Mouse (Mus musculus): ENCODE measurements around the gene Dcp1b.

DNA sequence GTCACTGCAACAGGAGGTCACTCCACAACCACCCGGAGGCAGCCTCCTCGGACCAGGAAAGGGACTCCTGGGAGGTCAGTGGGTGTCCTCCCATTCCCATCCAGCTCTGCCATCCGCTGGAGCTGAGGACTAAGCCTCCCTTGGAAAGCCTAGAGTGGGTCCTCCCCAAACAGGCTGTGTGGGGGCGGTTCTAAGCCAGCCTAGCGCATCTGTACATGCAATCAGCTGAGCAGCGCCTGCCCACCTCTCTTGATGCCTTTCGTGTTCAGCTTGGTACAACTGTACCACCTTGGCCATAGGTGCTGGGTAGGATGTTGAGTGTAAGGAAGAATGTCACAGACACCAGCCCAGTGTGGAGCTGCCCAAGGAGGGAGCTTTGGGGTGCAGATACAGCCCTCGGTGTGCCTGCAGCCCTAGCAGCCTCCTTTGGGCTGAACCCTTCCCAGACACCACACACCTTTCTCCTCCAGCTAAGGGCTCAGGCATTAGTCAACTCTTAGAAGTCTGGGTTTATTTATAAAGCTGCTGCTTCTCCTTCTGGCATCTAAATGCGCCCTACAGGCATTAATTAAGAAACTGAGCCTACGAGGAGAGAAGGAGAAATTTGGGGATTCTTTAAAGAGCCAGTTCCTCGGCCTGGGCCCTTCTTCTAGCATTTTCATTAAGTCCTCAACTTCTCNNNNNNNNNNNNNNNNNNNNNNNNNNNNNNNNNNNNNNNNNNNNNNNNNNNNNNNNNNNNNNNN lies 54.0 kb downstream of the Dcp1b start:
- TF ChIP-seq CTCF (IDR thresholded peaks at IDR 0.05; ENCODE audit: low read depth), result no peak
- TF ChIP-seq EP300 (IDR thresholded peaks at IDR 0.05; ENCODE audit: low read depth), result no peak
